Mouse (Mus musculus) spleen, adult 2 months (tissue): ENCODE measurements at regions not wholly inside any gene's neighbourhood (a gene's known extent, or its start where the extent isn't known, plus 50 kb on each side); places are given as distances from the start of the nearest gene placed in this dataset.

Experiments used
- CTCF ChIP-seq: fragments of 200-500 bp; IDR thresholded peaks from 2 replicates; pipeline ENCODE4 v1.5.1; 2011; ENCODE audit warnings: mild to moderate bottlenecking, inconsistent platforms; ENCODE audit not compliant: insufficient read depth, insufficient read length, insufficient replicate concordance; ENCODE audit errors: extremely low read depth
- POLR2A ChIP-seq: fragments of 200-500 bp; IDR thresholded peaks from 2 replicates; pipeline ENCODE4 v1.6.1; 2011; ENCODE audit warnings: low read depth, low read length, inconsistent platforms

- TF ChIP-seq POLR2A (no peak), CTCF (no peak)
These were observed 101.2 kb upstream of the Tns3 start for GRCm38 (mm10) chr11:8765541-8765885.
